Mouse (Mus musculus) midbrain, embryonic 15.5 days (tissue): Measurements from ENCODE around the gene Wnt4. TPM values are rescaled to one million over a fixed set of nuclear protein-coding genes. Genes with fewer than 3 reads are reported as not detected.

Experiments used
- ATAC-seq: fragments of 200-750 bp; cut with Nextera tagmentation; replicated peaks from 2 replicates; pipeline ENCODE4 v1.8.0; 2017; ENCODE audit warnings: moderate TSS enrichment
- H3K27ac ChIP-seq: fragments of 300-500 bp; sonication (generic); 2 replicates; pipeline ENCODE4 v1.5.1; 2015; ENCODE audit warnings: mild to moderate bottlenecking, inconsistent platforms
- H3K27me3 ChIP-seq: fragments of 300-500 bp; sonication (generic); replicated peaks from 2 replicates; pipeline ENCODE4 v1.6.1; 2015; ENCODE audit warnings: inconsistent platforms
- H3K36me3 ChIP-seq: fragments of 300-500 bp; sonication (generic); replicated peaks from 2 replicates; pipeline ENCODE4 v1.6.1; 2015; ENCODE audit warnings: inconsistent platforms
- H3K4me1 ChIP-seq: fragments of 300-500 bp; sonication (generic); 2 replicates; pipeline ENCODE4 v1.6.1; 2015; ENCODE audit warnings: inconsistent platforms
- H3K4me2 ChIP-seq: fragments of 300-500 bp; sonication (generic); 2 replicates; pipeline ENCODE4 v1.6.1; 2015; ENCODE audit warnings: inconsistent platforms, mild to moderate bottlenecking, moderate library complexity
- H3K4me3 ChIP-seq: fragments of 300-500 bp; sonication (generic); 2 replicates; pipeline ENCODE4 v1.5.1; 2015; ENCODE audit warnings: mild to moderate bottlenecking, inconsistent platforms
- H3K9ac ChIP-seq: fragments of 300-500 bp; sonication (generic); 2 replicates; pipeline ENCODE4 v1.6.1; 2015; ENCODE audit warnings: mild to moderate bottlenecking, inconsistent platforms
- H3K9me3 ChIP-seq: fragments of 300-500 bp; sonication (generic); 2 replicates; pipeline ENCODE4 v1.6.1; 2016; ENCODE audit warnings: inconsistent platforms
- WGBS: fragments of 180-500 bp; shearing (Covaris S2); methylation state at CpG from one replicate; pipeline ENCODE4 v1.1.7; 2015; ENCODE audit warnings: mixed read lengths; 5-methylcytosine and 5-hydroxymethylcytosine counted together
- polyA plus RNA-seq: library from polyadenylated mRNA; unstranded; fragments of >200 nt; fragmentation: Nextera tagmentation; extraction: Ambion mirVana; gene quantifications from 2 replicates; pipeline ENCODE4 v1.2.1, GENCODE M21; 2015

The Wnt4 gene
- polyA plus RNA-seq, 1 experiment from 2014 or later: 3.4 TPM

GRCm38 (mm10) chr4:137316027-137316770 lies 38.9 kb downstream of the Wnt4 start:
- Histone ChIP-seq H3K27ac (no peak overlapping the region), H3K4me3 (no peak overlapping the region), H3K4me2 (no peak overlapping the region), H3K9ac (no peak overlapping the region), H3K9me3 (no peaks in the 10 kb centered on the region), H3K36me3 (peaks cover 14% of the 10 kb centered on the region; the same call in 1 of the 2 replicates), H3K4me1 (no peaks in the 10 kb centered on the region), H3K27me3 (no peaks in the 10 kb centered on the region)
- no peak for ATAC-seq
- 85% methylated on average over 4 of the region's 4 CpGs for WGBS

DNA sequence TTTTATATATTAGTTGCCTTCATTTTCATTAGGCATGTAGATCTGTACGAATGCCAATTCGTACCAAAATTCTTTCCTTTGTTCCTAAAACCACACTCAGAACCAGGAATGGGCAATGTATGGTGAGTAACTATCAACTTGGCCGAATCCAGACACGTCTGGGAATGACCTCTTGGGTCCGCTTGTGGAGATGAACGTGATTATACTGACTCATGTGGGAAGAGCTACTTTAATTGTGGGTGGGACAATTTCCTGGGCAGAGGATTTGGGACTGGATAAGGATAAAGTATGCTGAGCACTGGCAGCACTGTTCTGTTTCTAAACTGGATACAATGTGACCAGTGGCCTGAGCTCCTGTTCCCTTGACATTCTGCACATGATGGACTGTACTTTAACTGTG lies 47.6 kb downstream of the Wnt4 start:
- Histone ChIP-seq H3K4me1 (no peaks in the 10 kb centered on the region), H3K36me3 (peaks cover 29% of the 10 kb centered on the region), H3K9ac (no peak overlapping the region), H3K9me3 (no peaks in the 10 kb centered on the region), H3K27me3 (no peaks in the 10 kb centered on the region), H3K27ac (no peak overlapping the region), H3K4me3 (no peak overlapping the region), H3K4me2 (no peak overlapping the region)
- WGBS: 85% methylated on average over 6 of the region's 6 CpGs
- ATAC-seq: no peak

GRCm38 (mm10) chr4:137326494-137326893 lies 49.2 kb downstream of the Wnt4 start:
- H3K4me1 ChIP-seq: no peaks in the 10 kb centered on the region
- no peaks in the 10 kb centered on the region for H3K9me3 ChIP-seq
- no peak for ATAC-seq
- H3K36me3 ChIP-seq: peaks cover 21% of the 10 kb centered on the region
- no peak overlapping the region for H3K4me3 ChIP-seq
- no peaks in the 10 kb centered on the region for H3K27me3 ChIP-seq
- H3K4me2 ChIP-seq: no peak overlapping the region
- no peak overlapping the region for H3K27ac ChIP-seq
- H3K9ac ChIP-seq: no peak overlapping the region
- 91% methylated on average over 3 of the region's 3 CpGs for WGBS

DNA sequence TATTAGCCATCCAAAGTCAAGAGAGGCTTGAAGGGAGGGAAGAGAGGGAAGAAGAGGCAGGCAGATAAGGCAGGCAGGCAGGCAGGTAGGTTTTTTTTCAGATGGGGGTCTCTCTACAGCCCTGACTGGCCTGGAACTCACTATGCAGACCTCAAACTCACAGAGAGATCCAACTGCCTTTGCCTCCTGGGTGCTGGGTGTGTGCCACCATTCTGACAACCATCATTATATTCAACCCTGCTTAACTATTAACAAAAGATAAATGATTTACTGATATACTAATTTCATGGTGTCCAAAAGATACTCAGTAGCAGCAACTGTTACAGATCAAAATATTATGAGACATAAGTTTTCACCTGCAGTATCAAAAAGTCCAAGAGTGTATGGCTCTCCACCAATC lies 54.8 kb downstream of the Wnt4 start:
- Histone ChIP-seq H3K4me2 (no peak overlapping the region), H3K4me1 (0 out of 2 replicates have a peak, but pooled peaks cover 2% of the 10 kb centered on the region), H3K36me3 (peaks cover 26% of the 10 kb centered on the region), H3K9ac (no peak overlapping the region), H3K27ac (no peak overlapping the region), H3K9me3 (no peaks in the 10 kb centered on the region), H3K27me3 (no peaks in the 10 kb centered on the region), H3K4me3 (no peak overlapping the region)
- no peak for ATAC-seq

- no peak for ATAC-seq
- H3K9ac ChIP-seq: no peak overlapping the region
- no peaks in the 10 kb centered on the region for H3K9me3 ChIP-seq
- H3K4me2 ChIP-seq: no peak overlapping the region
- peaks cover 10% of the 10 kb centered on the region for H3K36me3 ChIP-seq
- H3K27me3 ChIP-seq: no peaks in the 10 kb centered on the region
- WGBS: 91% methylated on average over 5 of the region's 5 CpGs
- no peak overlapping the region for H3K4me3 ChIP-seq
- peaks cover 7% of the 10 kb centered on the region; the same call in 1 of the 2 replicates for H3K4me1 ChIP-seq
- no peak overlapping the region for H3K27ac ChIP-seq
Measured at GRCm38 (mm10) chr4:137336468-137336867, 59.2 kb downstream of the Wnt4 start.

- Histone ChIP-seq H3K4me3 (no peak overlapping the region), H3K27me3 (no peaks in the 10 kb centered on the region), H3K36me3 (0 out of 2 replicates have a peak, but pooled peaks cover 3% of the 10 kb centered on the region), H3K4me2 (no peak overlapping the region), H3K9me3 (no peaks in the 10 kb centered on the region), H3K4me1 (peaks cover 7% of the 10 kb centered on the region; the same call in 1 of the 2 replicates), H3K27ac (no peak overlapping the region), H3K9ac (no peak overlapping the region)
- 86% methylated on average over 1 of the region's 1 CpGs for WGBS
- no peak for ATAC-seq
Measured at GRCm38 (mm10) chr4:137339415-137339814, 62.1 kb downstream of the Wnt4 start.

DNA sequence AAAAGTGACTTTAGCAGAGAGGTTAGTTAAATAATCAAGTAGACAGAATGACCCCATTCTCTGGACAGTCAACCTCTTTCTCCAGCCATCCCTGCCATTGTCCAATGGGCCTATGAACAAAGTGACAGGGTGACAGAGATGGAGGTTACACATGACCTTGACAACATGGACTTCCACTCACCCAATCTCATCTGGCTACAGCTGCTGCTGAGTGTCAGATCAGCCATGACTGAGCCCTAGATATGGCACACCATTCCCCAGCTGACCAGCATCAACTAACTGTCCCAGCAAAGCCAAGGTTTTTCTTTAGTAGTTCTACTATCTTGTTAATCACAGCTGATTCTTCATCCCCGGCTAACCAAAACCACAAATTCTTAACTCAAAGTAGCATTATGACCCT lies 65.5 kb downstream of the Wnt4 start:
- no peaks in the 10 kb centered on the region for H3K9me3 ChIP-seq
- no peak overlapping the region for H3K27ac ChIP-seq
- no peak for ATAC-seq
- no peak overlapping the region for H3K4me2 ChIP-seq
- H3K27me3 ChIP-seq: no peaks in the 10 kb centered on the region
- H3K4me1 ChIP-seq: peaks cover 3% of the 10 kb centered on the region; the same call in 1 of the 2 replicates
- H3K36me3 ChIP-seq: no peaks in the 10 kb centered on the region
- no peak overlapping the region for H3K4me3 ChIP-seq
- WGBS: 92% methylated on average over 1 of the region's 1 CpGs
- no peak overlapping the region for H3K9ac ChIP-seq

GRCm38 (mm10) chr4:137345112-137345511 lies 67.8 kb downstream of the Wnt4 start:
- no peaks in the 10 kb centered on the region for H3K36me3 ChIP-seq
- no peaks in the 10 kb centered on the region for H3K9me3 ChIP-seq
- no peak for ATAC-seq
- H3K4me3 ChIP-seq: no peak overlapping the region
- H3K27ac ChIP-seq: no peak overlapping the region
- 88% methylated on average over 2 of the region's 2 CpGs for WGBS
- no peaks in the 10 kb centered on the region for H3K4me1 ChIP-seq
- H3K9ac ChIP-seq: no peak overlapping the region
- no peaks in the 10 kb centered on the region for H3K27me3 ChIP-seq
- no peak overlapping the region for H3K4me2 ChIP-seq

GRCm38 (mm10) chr4:137345790-137346189 lies 68.5 kb downstream of the Wnt4 start:
- no peak overlapping the region for H3K9ac ChIP-seq
- H3K4me3 ChIP-seq: no peak overlapping the region
- H3K27me3 ChIP-seq: no peaks in the 10 kb centered on the region
- H3K36me3 ChIP-seq: no peaks in the 10 kb centered on the region
- WGBS: 96% methylated on average over 1 of the region's 1 CpGs
- H3K27ac ChIP-seq: no peak overlapping the region
- ATAC-seq: no peak
- H3K9me3 ChIP-seq: no peaks in the 10 kb centered on the region
- H3K4me2 ChIP-seq: no peak overlapping the region
- no peaks in the 10 kb centered on the region for H3K4me1 ChIP-seq

Other genes starting within 250 kb of the Wnt4 start
- gene Zbtb40, start 228.7 kb upstream of the Wnt4 start, polyA plus RNA-seq: 3.9 and 4.6 TPM in 2 replicates
- gene Cdc42, start 80.2 kb downstream of the Wnt4 start, polyA plus RNA-seq: 902 and 940 TPM in 2 replicates
- gene Cela3a, start 132.3 kb downstream of the Wnt4 start, polyA plus RNA-seq: not detected in 2 replicates
- not detected in 2 replicates for gene Cela3b, start 153.1 kb downstream of the Wnt4 start, polyA plus RNA-seq
- not detected in 2 replicates for gene 1700013G24Rik, start 175.8 kb downstream of the Wnt4 start, polyA plus RNA-seq
- 4.0 and 4.1 TPM in 2 replicates for gene Hspg2, start 191.3 kb downstream of the Wnt4 start, polyA plus RNA-seq